Mouse (Mus musculus): Measurements from ENCODE around the gene D930020B18Rik.
A peak's percentile ranks its signal among the peaks of the same experiment; 100 is the strongest.

Gene D930020B18Rik

DNA sequence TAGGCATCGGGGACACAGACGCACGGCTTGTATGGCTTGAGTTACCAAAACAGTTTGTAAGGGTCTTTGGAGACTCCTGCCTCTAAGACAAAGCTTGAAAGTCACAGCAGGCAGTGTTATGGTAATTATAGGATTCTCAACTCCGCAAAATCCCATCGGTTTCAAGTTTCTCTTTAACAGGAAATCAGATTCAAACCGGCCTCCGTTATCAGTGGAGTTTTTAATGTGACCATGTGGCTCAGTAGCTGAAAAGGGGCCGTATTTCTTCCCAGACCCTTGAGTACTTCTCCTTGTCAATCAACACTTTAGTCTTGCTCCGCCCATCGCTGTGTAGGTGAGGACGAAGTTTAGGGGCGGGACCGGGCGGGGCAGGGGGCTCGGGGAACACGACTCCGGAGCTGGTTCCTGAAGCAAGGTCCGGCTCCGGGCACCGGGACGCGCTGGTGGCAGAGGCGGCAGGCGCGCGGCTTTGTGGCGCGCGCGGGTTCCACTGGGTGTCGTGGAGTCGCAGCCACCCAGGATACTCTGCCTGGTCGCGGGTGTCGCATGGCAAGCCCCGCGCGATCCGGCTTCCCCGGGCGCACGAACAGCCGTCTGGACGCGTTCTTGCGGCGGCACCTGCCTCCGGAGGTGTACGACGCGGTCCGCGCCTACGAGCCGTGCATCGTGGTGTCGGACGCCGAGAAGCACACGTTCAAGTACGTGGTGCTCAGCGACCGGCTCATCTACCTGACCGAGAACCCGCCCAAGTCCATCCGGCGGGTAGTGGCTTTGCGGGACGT, at the start of gene D930020B18Rik:
D930020B18Rik (plus strand) TSS at position 317 of the 782 bp plus-strand sequence.
- peak; percentile 33 to 45 for DNase-seq

DNA sequence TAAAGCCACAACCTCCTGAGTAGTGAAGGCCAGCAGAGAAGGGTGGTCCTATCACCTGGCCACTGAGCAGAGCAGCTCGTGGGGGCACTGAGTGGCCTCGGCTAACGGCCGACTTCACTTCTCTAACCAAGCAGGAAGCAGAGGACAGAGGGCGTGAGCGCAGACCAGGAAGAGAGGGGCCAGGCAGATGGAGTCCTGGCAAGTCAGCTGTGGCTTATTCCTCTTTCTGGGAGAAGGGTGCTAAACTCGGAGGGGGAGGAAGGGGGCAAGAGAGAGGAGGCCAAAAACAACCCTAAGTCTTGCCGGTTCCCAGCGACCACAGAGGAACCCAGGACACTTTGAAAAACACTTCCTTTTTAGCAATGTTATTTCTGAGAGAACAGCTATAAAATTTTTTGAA, 44.8 kb upstream of the D930020B18Rik start:
- no peak for DNase-seq

DNA sequence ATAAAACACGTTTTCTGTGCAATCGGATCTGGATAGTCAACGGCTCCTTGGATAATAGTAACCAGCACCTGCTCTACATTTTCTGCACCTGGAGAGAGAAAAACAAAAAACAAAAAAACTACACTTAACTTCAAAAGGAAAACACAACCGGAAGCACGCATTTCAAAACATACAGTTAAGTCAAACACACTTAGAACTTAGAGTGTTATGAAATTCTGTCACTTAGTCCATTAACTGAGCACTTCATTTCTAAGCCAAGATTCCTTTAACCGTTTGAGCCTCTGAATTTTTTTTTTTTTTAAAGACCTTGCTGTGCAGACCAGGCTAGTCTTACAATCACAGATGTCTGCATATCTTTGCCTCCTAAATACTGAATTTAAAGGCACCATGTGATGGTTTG, 40.1 kb upstream of the D930020B18Rik start:
- no peak for DNase-seq

DNA sequence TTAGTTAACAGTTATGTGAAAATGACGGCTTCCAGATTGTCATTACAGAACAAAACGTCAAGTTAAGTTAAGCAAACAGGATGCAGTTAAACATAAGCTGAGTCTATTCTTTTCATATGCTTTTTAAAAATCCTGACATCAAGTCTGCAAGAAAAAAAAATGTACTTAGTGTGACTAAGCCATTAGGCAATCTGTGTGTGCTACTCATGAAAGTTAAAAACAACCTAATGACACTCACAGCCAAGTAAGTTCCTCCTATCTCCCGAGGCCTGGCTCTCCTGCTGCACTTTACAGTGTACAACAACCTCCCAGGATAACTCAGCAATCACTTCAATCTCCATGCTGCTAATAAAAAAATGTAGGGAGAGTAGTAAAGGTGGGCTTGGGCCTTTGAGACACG, 37.8 kb upstream of the D930020B18Rik start:
- DNase-seq, result no peak

DNA sequence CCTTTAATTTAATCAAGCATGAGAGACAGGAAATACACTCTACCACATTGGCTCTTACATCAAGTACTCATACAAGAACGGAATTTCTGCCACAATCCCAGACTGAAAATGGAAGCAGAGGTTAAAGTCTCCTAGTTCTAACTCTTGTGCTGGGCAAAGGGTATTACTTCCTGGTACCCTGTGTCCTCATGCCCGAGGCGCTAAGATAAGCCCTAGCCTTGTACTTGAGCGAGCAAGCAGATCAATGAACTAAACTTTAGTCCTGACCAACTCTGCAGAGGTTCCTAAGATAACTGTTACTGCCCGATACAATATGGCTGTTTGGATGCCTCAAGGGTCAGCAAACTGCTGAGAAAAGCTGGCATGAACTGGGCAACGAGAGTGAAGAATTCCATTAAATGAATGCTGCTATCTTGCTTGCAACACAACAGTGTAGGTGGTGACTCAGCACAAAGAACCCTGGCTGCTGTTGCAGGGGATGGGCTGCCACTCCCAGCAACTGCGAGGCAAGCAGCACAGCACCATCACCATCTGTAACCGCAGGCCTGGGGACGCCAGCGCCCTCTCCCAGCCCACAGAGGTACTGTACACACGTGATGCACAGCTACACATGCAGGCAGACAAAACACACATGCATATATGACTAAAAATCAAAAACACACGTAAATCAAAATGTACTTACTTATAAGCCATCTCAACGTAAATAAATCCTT, 36.6 kb upstream of the D930020B18Rik start:
- DNase-seq, result no peak

DNA sequence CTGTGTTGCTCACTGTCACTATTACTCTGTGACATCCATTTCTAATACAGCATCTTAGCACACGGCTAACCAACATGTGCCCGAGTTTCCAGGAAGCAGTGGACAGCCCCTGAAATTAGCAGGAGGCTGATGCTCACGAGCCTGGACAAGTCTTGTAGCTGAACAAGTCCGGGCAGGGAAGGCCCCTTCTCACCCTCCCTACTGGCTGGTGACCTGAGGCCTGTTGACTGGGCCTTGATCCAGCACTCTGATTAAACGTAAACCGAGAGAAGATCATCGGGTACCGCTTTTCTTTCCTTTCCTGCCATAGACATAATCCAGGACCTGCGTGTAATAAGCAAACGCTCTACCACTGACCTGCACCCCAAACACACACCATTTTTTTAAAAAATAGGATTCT, 33.2 kb upstream of the D930020B18Rik start:
- no peak for DNase-seq

DNA sequence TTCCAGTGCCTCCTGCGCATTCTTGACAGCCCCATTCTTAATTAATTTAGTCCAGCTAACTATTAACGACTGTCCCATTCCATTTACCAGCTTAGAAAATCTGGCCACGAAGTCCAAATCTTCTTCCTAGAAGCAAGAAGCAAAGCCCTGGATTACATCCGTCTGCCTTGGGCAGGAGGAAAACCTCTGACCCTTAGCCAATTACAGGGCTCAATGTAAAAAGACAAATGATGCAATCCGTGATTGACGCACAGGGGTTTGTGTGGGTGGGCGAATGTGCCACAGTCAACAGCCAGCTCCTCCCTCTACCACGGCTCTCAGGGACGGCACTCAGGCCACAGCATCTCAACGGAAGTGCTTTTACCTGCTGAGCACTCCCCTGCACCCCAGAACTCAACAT, 29.8 kb upstream of the D930020B18Rik start:
- DNase-seq, result no peak

DNA sequence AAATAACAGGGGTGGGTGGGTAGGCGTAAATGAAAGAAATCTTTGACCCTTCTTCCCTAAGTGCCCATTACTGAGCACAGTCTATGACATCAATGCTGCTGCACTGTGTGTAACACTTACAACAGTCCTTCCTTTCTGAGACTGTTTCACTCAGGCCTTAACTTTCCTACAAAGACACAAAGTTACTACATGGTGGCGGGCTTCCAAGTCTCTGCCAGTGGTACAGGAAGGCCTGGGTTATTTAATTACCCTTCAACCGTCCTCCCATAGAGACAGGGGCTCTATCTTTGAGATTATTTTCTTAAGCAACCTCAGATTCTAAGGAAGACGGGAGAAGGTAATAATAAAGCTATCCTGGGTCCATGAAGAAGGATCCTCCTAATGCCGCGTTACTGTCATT, 28.9 kb upstream of the D930020B18Rik start:
- no peak for DNase-seq

DNA sequence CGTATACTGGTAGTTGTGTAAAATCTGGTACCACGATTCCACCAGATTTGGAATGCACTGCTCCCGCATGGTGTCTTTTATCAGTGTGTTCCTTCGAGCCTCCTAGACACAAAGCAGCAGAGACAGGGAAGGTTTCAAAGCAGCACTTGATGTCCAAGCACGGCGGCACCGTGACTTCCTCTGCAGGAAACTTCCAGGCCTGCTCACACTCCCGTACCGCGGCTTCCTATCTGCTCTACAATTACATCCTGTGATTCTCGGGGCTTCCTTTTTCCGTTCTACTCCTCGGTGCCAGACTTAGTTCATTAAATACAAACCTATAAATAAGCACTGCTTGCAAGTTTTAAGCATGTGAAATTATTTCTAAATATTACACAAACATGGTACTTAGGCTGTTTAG, 27.8 kb upstream of the D930020B18Rik start:
- no peak for DNase-seq

DNA sequence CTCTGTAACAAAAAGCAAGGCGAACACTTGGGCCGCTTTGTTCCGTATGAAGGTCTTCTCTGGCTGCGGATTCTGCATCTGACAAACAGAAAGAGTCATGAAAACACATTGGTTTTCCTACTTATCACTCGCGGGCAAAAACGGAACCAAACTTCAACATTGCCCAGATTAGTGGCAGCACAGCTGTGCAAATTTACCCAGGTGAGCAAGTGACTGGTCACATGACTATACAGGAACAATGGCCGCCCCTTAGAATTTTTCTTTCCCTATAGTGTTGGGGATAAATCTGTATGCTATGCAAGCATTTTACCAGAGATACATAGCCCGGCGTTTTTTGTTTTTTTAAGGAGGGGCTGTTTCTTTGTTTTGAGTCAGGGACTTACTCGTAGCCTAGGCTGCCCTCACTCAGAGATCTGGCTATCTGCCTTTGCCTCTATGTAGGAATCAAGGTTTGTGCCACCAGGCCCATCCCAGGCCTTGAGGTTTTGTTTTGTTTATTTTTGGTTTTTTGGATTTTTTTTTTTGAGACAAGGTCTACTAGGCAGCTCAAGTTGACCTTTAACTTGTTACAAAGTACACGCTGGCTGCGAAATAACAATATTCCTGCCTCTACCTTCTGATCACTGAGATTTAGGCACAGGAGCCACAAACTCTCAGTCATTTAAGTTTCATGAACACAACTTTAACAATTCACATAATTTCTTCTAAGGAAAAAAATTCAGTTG, 26.1 kb upstream of the D930020B18Rik start:
- no peak for DNase-seq

DNA sequence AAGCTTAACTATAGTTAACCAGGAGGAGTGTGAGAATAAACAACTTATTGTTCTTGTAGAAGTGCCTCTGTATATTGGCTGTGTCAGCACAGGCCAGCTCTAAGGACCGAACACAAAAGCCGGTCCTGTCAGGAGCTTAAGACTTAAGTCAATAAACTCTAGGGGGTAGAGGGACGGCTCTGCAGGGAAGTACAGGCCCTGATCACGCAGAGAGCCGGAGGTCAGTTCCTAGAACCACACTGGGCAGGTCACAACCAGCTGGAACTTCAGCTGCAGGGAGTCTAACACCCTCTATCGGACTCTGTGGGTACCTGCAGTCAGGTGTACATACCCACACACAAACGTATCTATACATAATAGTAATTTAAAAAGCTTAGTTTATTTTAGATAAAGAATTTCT, 25.5 kb upstream of the D930020B18Rik start:
- no peak for DNase-seq

DNA sequence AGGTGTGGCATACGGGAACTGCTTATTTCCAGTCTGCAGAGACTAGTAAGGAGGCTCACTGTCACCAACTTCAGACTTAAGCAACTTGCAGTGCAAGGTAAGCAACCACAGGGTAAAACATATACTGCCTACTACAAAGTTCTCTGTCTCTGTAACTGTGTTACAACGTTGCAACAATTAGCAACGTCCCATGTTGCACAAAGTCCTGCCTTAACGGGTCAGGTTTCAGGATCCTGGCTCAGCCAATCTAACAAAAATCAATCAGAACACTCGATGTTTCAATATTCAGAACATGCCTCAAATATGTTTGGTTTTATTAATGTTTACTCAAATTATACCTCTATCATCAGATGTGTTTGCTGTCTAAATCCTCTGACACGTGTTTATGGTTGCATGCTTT, 19.0 kb upstream of the D930020B18Rik start:
- DNase-seq, result no peak

DNA sequence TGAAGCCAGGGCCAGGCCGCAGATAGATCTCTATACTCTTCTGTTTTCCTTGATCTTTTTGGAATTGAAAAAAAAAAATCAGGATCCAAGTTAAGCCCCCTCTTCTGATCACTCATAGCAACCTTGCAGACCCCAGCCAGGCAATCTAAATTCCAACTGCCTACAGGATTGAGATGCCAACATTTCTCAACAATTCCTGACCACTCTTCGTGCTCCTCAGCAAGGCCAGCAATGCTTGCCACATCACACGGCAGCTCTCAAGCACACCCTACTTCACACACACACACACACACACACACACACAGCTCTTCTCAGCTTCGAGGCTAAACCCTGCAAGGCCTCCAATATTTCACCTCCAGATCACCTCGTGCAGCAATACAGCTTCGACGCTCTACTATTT, 17.7 kb upstream of the D930020B18Rik start:
- no peak for DNase-seq

DNA sequence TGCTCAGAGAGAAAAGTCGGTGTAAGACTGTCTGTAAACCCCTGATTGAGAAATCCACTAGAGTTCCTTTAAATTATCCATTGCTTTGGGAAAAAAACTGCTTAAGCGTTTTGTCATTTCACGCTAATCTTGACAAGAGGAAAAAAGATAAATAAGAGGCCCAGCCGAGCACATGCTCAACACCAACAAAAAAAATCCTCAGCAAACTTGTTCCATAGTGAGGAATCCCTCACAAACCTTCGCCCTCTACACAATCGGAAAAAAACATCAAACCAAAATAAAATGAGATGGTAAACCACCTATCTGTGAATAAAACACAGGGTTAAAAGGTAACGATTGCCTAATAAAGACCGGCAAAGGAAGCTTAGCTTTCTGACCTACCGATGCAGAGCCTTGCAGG, 16.4 kb upstream of the D930020B18Rik start:
- no peak for DNase-seq

DNA sequence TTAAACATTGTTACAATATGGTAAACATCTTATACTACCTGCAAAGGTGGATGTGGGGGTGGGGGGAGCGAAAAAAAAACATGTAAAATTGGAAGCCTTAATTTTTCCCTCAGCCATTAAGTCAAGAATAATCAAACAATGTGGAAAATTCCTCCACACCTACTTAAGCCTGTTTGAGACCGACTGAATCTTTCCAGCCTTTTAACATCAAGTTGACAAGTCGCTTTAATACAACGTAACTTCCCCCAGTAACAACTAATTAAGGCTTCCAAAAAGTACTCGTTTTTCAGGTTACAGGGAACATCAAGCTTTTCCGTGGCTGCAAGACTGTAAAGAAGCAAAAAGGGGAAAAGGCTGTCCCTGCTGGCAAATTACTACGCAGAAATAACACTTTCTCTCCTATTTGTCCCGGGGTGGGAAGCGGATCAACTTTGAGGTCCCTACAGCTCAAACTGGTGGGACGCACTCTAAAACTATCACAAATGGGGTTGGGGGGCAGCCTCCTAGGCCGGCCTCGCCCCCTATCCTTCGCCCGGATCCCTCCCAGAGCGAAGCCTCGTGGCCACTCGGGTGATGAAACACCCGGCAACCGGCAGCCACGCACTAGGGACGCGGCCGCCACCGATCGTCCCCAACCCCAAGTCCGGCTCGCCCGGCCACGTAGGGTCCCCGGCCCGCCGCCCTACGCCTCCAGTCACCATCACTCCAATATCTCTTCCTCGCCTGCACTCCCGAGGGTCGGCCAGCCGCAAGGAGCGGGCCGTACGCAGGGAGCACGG, 15.8 kb upstream of the D930020B18Rik start:
- no peak for DNase-seq

DNA sequence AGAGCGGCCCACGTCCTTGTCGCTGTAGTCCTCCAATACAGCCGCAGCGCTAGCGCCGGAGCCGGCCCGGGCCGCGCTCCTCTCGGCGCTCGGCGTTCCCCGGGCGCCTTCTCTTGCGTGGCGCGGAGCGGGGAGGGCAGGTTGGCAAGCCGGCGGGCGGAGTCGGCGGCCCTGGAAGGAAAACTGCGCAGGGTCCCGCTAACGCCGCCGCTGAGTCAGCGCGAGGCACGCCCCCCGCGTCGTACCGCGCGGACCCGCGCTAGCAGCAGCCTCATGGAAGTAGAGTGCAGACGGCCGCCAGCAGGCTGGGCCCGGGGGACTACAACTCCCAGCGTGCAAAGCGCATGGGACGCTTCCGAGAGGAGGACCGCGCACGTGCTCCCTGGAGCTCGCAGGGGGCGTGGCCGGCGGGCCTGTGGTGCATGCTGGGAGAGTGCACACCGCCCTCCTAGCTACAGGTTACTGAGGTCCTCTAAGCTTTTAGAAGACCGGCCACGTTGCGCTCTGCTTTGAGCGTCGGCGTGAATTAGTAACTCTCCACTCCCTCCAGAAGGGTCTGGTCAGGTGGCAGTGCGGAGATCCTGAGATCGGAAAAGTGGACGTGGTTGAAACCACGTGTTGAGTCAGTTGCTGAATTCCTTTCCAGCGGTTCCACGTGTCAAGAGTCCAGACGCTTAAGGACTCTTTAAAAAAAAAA, 15.1 kb upstream of the D930020B18Rik start, which contains the start of gene Xpot:
Xpot (minus strand) TSS at position 147 of the 697 bp plus-strand sequence.
- peak; percentile 99 for DNase-seq

DNA sequence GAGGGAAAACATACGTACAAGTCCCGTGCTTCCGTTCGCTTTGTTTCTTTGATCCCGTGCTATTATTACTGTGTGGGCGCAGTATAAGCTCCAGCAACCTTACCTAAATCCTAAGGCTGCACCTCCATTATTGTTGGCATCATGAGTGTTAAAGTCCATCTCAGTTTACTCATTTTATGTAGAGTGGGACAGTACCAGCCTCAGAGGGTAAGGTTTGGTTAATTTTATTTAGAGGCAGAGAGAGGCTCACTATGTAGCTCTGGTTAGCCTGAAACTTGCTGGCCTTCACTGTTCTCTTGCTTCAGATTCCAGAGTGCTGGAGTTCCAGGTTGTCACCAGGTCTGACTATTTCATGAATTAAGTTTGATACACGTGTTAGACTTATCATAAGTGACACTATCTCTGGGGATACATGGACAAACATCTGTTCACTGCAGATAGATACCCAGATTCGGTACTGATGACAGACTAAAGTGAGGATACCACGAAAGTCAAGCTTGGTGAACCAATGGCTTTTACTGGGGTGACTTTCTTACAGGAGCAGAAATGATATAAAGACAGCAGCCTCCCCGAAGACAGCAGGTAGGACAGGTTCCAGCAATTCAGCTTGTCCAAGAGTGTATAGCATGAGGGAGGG, 14.1 kb upstream of the D930020B18Rik start:
- no peak for DNase-seq

DNA sequence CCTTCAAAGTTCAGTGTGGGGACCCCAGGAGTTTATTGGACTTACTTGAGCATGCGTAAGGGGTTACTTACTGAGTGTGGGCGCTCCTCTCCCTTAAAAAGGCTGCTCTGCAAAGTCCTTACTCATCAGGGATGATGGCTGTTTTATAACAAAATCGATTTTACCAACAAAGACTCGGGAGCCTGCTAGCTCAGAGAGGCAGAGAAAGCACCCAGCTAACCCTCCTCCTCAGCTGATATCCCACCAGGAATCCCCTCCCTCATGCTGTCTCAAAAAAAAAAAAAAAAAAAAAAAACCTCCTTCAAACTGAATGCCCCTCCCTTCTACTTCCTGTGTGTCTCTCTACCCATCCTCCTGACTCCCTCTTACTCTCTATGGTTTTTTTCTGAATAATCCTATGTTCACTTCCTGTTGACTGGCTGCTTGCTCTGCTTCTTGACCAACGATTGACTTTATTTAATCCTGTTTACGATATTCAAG, 12.8 kb upstream of the D930020B18Rik start:
- no peak for DNase-seq

DNA sequence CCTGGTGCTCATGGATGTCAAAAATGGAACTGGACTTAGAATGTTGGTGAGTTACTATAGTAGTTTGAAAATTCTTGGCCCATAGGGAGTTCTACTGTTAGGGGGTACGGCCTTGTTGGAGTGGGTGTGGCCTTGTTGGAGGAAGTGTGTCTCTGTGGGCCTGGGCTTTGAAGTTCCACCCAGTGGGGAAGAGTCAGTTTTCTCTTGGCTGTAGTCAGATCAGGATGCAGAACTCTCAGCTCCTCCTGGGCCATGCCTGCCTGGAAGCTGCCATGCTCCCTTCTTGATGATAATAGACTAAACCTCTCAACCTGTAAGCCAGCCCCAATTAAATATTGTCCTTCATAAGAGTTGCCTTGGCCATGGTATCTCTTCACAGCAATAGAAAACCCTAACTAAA, 7.2 kb upstream of the D930020B18Rik start:
- DNase-seq, result no peak

DNA sequence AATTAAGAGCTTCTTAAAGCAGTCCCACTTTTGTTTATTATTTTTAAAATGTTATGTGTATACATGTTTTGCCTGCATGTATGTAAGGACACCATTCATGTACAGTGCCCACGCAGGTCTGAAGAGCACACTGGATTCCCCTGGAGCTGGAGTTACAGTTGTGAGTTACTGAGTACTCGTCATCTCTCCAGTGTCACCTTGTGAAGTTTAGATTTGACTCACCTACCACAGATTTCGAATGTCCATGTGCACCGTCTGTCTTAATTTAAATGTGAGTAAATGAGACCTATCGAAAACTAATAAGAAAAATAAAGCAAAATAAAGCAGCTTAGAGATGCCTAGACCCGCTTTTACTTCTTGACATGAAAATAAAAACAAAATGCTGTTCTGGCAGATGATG, 5.1 kb upstream of the D930020B18Rik start:
- DNase-seq, result no peak

DNA sequence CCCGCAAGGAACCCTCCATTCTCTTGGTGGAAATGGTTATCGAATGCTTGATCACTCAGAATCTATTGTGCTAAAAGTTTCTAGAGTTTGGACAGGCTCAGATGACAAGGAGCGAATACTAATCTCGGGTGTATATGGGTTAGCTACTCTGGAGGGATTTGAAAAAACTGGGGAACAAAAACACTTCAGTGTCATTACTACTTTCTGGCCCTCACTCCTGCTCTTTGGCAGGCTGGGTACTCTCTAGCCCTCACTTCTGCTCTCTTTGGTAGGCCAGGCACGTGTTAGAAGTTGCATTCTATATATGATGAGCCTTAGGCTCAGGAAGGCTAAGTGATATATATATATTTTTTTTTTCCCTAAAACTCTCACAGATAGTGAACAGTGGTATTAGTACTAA, 1.8 kb upstream of the D930020B18Rik start:
- no peak for DNase-seq

Data from B cell, adult 2 months (primary cell).